Mouse (Mus musculus): Measurements from ENCODE around the gene Atp8a2. TPM values are rescaled to one million over a fixed set of nuclear protein-coding genes. Genes with fewer than 3 reads are reported as not detected.

Atp8a2 gene
- total and polyA plus RNA-seq, 3 experiments: 1.8 to 4.3 (median 3.1) TPM

DNA sequence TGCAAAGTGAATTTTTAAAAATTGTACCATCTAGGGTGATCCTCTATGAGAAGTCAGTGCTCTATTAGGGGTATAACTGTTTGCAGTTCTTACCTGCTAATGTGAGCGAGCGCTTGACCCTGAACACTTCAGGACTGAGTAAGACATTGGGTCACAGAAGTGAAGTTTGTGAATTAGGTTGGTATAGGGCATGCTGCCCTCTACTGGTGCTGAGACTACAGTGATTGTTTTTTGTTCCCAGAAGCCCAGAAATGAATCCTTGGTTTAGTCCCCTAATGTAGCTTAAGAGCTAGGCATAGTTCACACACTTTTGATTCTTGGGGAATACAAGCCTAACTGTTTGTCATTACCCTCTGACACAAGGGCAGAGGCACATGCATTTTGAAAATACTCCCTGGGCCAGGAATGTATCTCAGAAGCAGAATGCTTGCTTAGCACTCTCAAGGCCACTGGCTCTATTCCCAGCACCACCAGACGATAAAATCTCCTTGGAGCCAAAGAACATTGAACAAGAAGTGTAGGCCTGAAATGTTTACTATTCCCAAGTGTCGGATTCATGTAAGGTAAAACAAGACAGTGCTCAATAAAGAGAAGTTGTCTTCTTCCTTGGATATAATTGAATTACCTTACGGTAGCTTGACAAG, 592.9 kb downstream of the Atp8a2 start:
- DNase-seq: peak in 1 of 2 experiments; percentile 14
- no peaks in the 10 kb centered on the region for H3K4me1 ChIP-seq (ENCODE audit: control insufficient read depth, insufficient read depth, low read length)
- intact Hi-C loops (cut with DNase I): loop anchor here (2.0 kb wide), 1 partner anchor 339 kb away; no protein-coding TSS in a partner anchor
- H3K27me3 ChIP-seq (ENCODE audit: control insufficient read depth, insufficient read depth, low read length): peaks cover 2% of the 10 kb centered on the region; the same call in 1 of the 2 replicates
- H3K36me3 ChIP-seq (ENCODE audit: control insufficient read depth, insufficient read depth, low read length): no peaks in the 10 kb centered on the region
- H3K9ac ChIP-seq (ENCODE audit: low read depth, low read length): no peak overlapping the region
- H3K4me3 ChIP-seq: no peak overlapping the region
- no peaks in the 10 kb centered on the region for H3K79me2 ChIP-seq (replicated peaks; ENCODE audit: control insufficient read depth, insufficient read depth, low read length)
- TF ChIP-seq EP300 (IDR thresholded peaks at IDR 0.05; ENCODE audit: insufficient read depth, low read depth, low read length): no peak
- TF ChIP-seq CTCF (IDR thresholded peaks at IDR 0.05): peak; percentile 87
- WGBS: 54% methylated on average over 5 of the region's 5 CpGs
- no peak overlapping the region for H3K27ac ChIP-seq

DNA sequence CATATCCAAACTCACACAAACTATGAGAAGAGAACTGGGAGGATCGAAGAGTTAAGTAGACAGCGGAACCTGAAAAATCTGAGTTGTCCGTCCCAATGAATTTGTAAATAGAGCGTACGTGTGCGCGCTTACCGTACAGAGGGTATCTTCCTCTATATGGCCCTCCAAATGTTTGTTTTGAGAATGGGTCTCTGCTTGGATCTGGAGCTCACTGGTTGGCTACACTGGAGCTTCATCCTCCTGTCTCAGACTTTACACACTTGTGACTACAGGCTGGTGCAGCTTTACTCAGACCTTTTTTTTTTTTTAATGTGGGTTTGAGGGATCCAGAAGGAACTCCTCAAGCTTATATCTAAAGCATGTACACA, 598.7 kb downstream of the Atp8a2 start:
- H3K27ac ChIP-seq: peak overlapping the region; percentile 94
- intact Hi-C loops (cut with DNase I): loop anchor here (1.0 to 10.0 kb wide), 2 partner anchors 397 to 667 kb away; partner anchors contain the start of genes Mtmr6 and Rcbtb1
- no peaks in the 10 kb centered on the region; the same call in 1 of the 2 replicates for H3K79me2 ChIP-seq (replicated peaks; ENCODE audit: control insufficient read depth, insufficient read depth, low read length)
- 1% methylated on average over 8 of the region's 8 CpGs for WGBS
- no peak for TF ChIP-seq POLR2A (IDR thresholded peaks at IDR 0.05; ENCODE audit: insufficient read depth, low read depth, low read length)
- no peak for TF ChIP-seq CTCF (IDR thresholded peaks at IDR 0.05)
- no peak for TF ChIP-seq EP300 (IDR thresholded peaks at IDR 0.05; ENCODE audit: insufficient read depth, low read depth, low read length)
- peak overlapping the region; percentile 96 for H3K4me3 ChIP-seq
- H3K27me3 ChIP-seq (ENCODE audit: control insufficient read depth, insufficient read depth, low read length): peaks cover 2% of the 10 kb centered on the region; the same call in 1 of the 2 replicates
- peaks cover 1% of the 10 kb centered on the region; the same call in 1 of the 2 replicates for H3K4me1 ChIP-seq (ENCODE audit: control insufficient read depth, insufficient read depth, low read length)
- no peak for DNase-seq
- H3K9ac ChIP-seq (ENCODE audit: low read depth, low read length): peak overlapping the region; percentile 61
- peaks cover 4% of the 10 kb centered on the region for H3K36me3 ChIP-seq (ENCODE audit: control insufficient read depth, insufficient read depth, low read length)

DNA sequence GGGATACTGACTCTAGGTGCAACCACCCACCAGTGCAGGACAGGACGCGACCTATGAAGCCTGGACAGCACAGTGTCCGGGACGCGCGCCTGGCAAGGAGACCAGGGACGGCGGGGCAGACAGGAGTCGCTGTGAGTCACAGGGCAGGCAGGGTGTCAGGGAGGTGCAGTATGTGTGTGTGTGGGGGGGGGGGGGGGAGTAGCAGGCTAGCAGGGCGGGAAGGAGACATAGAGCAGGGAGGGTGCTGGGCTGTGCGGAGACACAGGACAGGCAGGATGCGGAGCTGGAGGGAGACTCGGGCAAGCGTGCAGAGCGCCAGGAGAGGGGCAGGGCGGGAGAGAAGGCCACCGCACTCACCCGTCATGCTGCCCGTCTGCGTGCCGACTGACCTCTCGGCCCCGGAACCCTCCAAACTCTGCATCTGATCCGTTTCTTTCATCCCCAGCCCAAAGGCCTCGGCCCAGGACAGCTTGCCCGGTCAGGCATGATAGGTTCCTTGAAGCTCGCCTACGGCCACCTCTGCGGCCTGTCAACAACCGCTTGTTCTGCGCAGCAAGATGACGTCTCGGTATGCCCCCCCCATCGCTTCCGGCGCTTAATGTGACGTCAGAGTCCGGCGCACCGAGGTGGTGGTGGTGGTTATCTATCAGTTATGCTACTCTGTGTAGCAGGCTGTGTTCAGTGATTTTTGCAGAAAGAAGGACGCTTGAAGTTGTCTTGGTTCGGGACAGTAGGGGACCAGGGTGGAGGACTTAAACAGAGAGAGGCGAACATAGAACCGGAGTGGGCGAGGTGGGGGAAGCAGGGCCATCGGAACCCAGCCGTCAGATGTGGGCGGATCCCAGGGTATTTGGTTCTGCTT, 599.4 kb downstream of the Atp8a2 start, which contains the start of gene Cdadc1:
Cdadc1 (minus strand) TSS at position 562 of the 862 bp plus-strand sequence.
- H3K9ac ChIP-seq (ENCODE audit: low read depth, low read length): peak within 1 kb of the TSS; percentile 92
- H3K4me3 ChIP-seq: peak within 1 kb of the TSS; percentile 96
- intact Hi-C loops (cut with DNase I): loop anchor here (1.0 to 10.0 kb wide), 2 partner anchors 396 to 667 kb away; partner anchors contain the start of genes Mtmr6 and Rcbtb1
- H3K79me2 ChIP-seq (replicated peaks; ENCODE audit: control insufficient read depth, insufficient read depth, low read length): no peaks in the 10 kb centered on the region; the same call in 1 of the 2 replicates
- H3K36me3 ChIP-seq (ENCODE audit: control insufficient read depth, insufficient read depth, low read length): peaks cover 4% of the 10 kb centered on the region
- WGBS: under 1% methylated on average over 47 of the region's 48 CpGs
- peak; percentile 94 to 99 for DNase-seq
- peak; percentile 70; the same call in 1 of the 2 replicates for TF ChIP-seq EP300 (IDR thresholded peaks at IDR 0.05; ENCODE audit: insufficient read depth, low read depth, low read length)
- TF ChIP-seq POLR2A (IDR thresholded peaks at IDR 0.05; ENCODE audit: insufficient read depth, low read depth, low read length): peak; percentile 91
- peak; percentile 20 for TF ChIP-seq CTCF (IDR thresholded peaks at IDR 0.05)
- H3K27ac ChIP-seq: peak within 1 kb of the TSS; percentile 94
- H3K4me1 ChIP-seq (ENCODE audit: control insufficient read depth, insufficient read depth, low read length): peaks cover 1% of the 10 kb centered on the region; the same call in 1 of the 2 replicates
- H3K27me3 ChIP-seq (ENCODE audit: control insufficient read depth, insufficient read depth, low read length): no peaks in the 10 kb centered on the region

DNA sequence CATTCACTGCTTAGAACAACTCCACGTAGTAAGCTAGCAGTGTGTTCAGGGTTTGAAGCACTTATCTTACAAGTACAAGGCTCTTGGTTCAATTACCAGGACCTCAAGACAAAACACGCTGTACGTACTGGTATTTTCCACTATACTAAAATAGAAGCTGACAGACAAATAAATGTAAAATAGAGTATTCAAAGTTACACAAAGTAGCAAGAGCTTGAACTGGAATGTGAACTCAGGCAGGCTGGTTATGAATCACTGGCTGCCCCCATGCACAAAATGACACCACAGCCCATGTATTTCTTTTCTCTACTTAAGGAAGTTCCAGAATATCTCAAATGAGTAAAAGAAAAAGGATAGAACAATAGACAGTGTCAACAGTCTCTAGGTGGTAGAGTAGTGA, 602.0 kb downstream of the Atp8a2 start:
- Histone ChIP-seq H3K36me3 (ENCODE audit: control insufficient read depth, insufficient read depth, low read length) (peaks cover 4% of the 10 kb centered on the region), H3K27ac (no peak overlapping the region), H3K9ac (ENCODE audit: low read depth, low read length) (no peak overlapping the region), H3K4me1 (ENCODE audit: control insufficient read depth, insufficient read depth, low read length) (peaks cover 1% of the 10 kb centered on the region; the same call in 1 of the 2 replicates), H3K79me2 (replicated peaks; ENCODE audit: control insufficient read depth, insufficient read depth, low read length) (no peaks in the 10 kb centered on the region; the same call in 1 of the 2 replicates), H3K4me3 (no peak overlapping the region), H3K27me3 (ENCODE audit: control insufficient read depth, insufficient read depth, low read length) (no peaks in the 10 kb centered on the region)
- 93% methylated on average over 3 of the region's 3 CpGs for WGBS
- no peak for TF ChIP-seq POLR2A (IDR thresholded peaks at IDR 0.05; ENCODE audit: insufficient read depth, low read depth, low read length)
- no peak for TF ChIP-seq CTCF (IDR thresholded peaks at IDR 0.05)
- no peak for TF ChIP-seq EP300 (IDR thresholded peaks at IDR 0.05; ENCODE audit: insufficient read depth, low read depth, low read length)
- DNase-seq: no peak
- intact Hi-C loops (cut with DNase I): loop anchor here (10.0 kb wide), 1 partner anchor 670 kb away; the partner anchor contains the start of gene Mtmr6

DNA sequence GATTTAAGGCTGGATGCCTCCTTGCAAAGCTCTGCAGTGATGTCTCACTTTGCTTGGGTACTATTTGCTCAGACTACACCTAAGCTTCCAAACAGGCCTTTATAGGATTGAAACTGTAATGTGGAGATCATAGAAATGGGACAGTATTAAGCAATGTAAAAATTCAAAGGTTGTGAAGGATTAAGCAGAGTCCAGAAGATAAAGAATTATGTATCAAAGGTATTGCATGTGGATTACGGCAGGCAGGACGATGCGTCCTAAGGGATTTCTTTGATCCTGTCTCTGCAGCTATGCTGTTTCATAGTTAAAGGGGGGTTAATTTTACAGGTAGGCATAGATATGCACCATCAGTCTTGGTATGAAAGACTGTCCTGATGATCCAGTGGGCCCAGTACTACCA, 604.4 kb downstream of the Atp8a2 start:
- 92% methylated on average over 3 of the region's 3 CpGs for WGBS
- H3K36me3 ChIP-seq (ENCODE audit: control insufficient read depth, insufficient read depth, low read length): peaks cover 4% of the 10 kb centered on the region
- DNase-seq: no peak

More for the DNA sequence above, 604.4 kb downstream of the Atp8a2 start:
- no peaks in the 10 kb centered on the region for H3K27me3 ChIP-seq (ENCODE audit: control insufficient read depth, insufficient read depth, low read length)
- intact Hi-C loops (cut with DNase I): loop anchor here (10.0 kb wide), 1 partner anchor 672 kb away; the partner anchor contains the start of gene Mtmr6
- no peaks in the 10 kb centered on the region; the same call in 1 of the 2 replicates for H3K79me2 ChIP-seq (replicated peaks; ENCODE audit: control insufficient read depth, insufficient read depth, low read length)
- no peak overlapping the region for H3K9ac ChIP-seq (ENCODE audit: low read depth, low read length)
- H3K4me3 ChIP-seq: no peak overlapping the region
- TF ChIP-seq POLR2A (IDR thresholded peaks at IDR 0.05; ENCODE audit: insufficient read depth, low read depth, low read length) (no peak), CTCF (IDR thresholded peaks at IDR 0.05) (no peak), EP300 (IDR thresholded peaks at IDR 0.05; ENCODE audit: insufficient read depth, low read depth, low read length) (no peak)
- H3K27ac ChIP-seq: no peak overlapping the region
- peaks cover 1% of the 10 kb centered on the region; the same call in 1 of the 2 replicates for H3K4me1 ChIP-seq (ENCODE audit: control insufficient read depth, insufficient read depth, low read length)
